ENCODE assay signal across 11 mouse cellular contexts in genomic region chr11:68706524-68707429, GRCm38 (mm10). TPM values are rescaled to one million over a fixed set of nuclear protein-coding genes. Genes with fewer than 3 reads are reported as not detected.
DNase-seq lines count a peak whose midpoint lies in the region; ATAC-seq and TF ChIP-seq lines count a peak whose summit lies in the region.
"Had no signal": no experiment of that assay in that cellular context is flagged by ENCODE, and none has a peak within 500 bp of the region (broad histone marks: within the 10 kb centered on the region; RNA-seq: fewer than 3 reads in every experiment).

No protein-coding gene starts in this region.

- 68% methylated on average over 9 of the region's 9 CpGs for WGBS in hindbrain, embryonic 13.5 days
- 79% methylated on average over 9 of the region's 9 CpGs for WGBS in hindbrain, embryonic 11.5 days
- WGBS in intestine, embryonic 16.5 days, result 64% methylated on average over 9 of the region's 9 CpGs

- peaks cover 18% of the 10 kb centered on the region for H3K4me1 ChIP-seq in hindbrain, embryonic 13.5 days (replicated peaks)
- H3K4me1 ChIP-seq in hindbrain, embryonic 11.5 days (replicated peaks; ENCODE audit: control insufficient read depth, insufficient read depth, low read length), result no peaks in the 10 kb centered on the region
- H3K4me1 ChIP-seq in MEL (ENCODE audit: control insufficient read depth in 1 of 2, insufficient read depth in 2 of 2, low read length in 2 of 2), result peaks cover 14 to 24% of the 10 kb centered on the region in 2 experiments
- H3K4me1 ChIP-seq in intestine, embryonic 16.5 days (ENCODE audit: control insufficient read depth, insufficient read depth, low read length), result no peaks in the 10 kb centered on the region

- no peak for TF ChIP-seq RAD21 in MEL (IDR thresholded peaks at IDR 0.05; ENCODE audit: low read depth, low read length)

- no peaks in the 10 kb centered on the region for H3K27me3 ChIP-seq in hindbrain, embryonic 13.5 days
- H3K27me3 ChIP-seq in hindbrain, embryonic 11.5 days (ENCODE audit: control insufficient read depth, insufficient read depth, low read length), result no peaks in the 10 kb centered on the region
- no peaks in the 10 kb centered on the region for H3K27me3 ChIP-seq in MEL (ENCODE audit: control insufficient read depth in 1 of 2, insufficient read depth in 2 of 2, low read length in 2 of 2)
- H3K27me3 ChIP-seq in intestine, embryonic 16.5 days (replicated peaks; ENCODE audit: control insufficient read depth, insufficient read depth, low read length), result no peaks in the 10 kb centered on the region
- H3K27me3 ChIP-seq: embryonic facial prominence, embryonic 13.5 days had no signal

- DNase-seq in hindbrain, embryonic 11.5 days (ENCODE audit: low spot score), result no peak
- peak; percentile 39 for DNase-seq in MEL (ENCODE audit: low read depth, low spot score)
- no peak for DNase-seq in left cerebral cortex, adult 11 months (ENCODE audit: low spot score)
- DNase-seq in urinary bladder, postnatal 36 days (ENCODE audit: low spot score in 2 of 2), result no peak
- DNase-seq: thymus, postnatal 4 days had no signal

- no peak for TF ChIP-seq POLR2A in MEL (IDR thresholded peaks at IDR 0.05; ENCODE audit: control insufficient read depth in 1 of 2, insufficient read depth in 1 of 2, low read depth in 1 of 2, low read length in 2 of 2, poor library complexity in 1 of 2)

- peaks cover 38% of the 10 kb centered on the region for H3K36me3 ChIP-seq in hindbrain, embryonic 13.5 days
- peaks cover 8% of the 10 kb centered on the region for H3K36me3 ChIP-seq in hindbrain, embryonic 11.5 days (ENCODE audit: control insufficient read depth, insufficient read depth, low read length)
- peaks cover 20 to 36% of the 10 kb centered on the region in 2 experiments for H3K36me3 ChIP-seq in MEL (ENCODE audit: control insufficient read depth in 1 of 2, insufficient read depth in 2 of 2, low read length in 2 of 2)
- peaks cover 13% of the 10 kb centered on the region for H3K36me3 ChIP-seq in intestine, embryonic 16.5 days (ENCODE audit: control insufficient read depth, insufficient read depth, low read length)

- peak overlapping the region; percentile 58 for H3K27ac ChIP-seq in hindbrain, embryonic 13.5 days
- no peak overlapping the region for H3K27ac ChIP-seq in hindbrain, embryonic 11.5 days (ENCODE audit: low read depth, low read length)
- H3K27ac ChIP-seq in MEL (ENCODE audit: control insufficient read depth, low read depth, low read length), result no peak overlapping the region
- H3K27ac ChIP-seq in intestine, embryonic 16.5 days (ENCODE audit: low read length), result no peak overlapping the region
- H3K27ac ChIP-seq: embryonic facial prominence, embryonic 13.5 days had no signal

- peaks cover 43% of the 10 kb centered on the region for H3K79me2 ChIP-seq in MEL (ENCODE audit: control insufficient read depth, insufficient read depth, low read length, poor library complexity)

- H3K9me3 ChIP-seq in hindbrain, embryonic 13.5 days, result no peaks in the 10 kb centered on the region
- H3K9me3 ChIP-seq in hindbrain, embryonic 11.5 days (ENCODE audit: control insufficient read depth, low read length), result no peaks in the 10 kb centered on the region
- no peaks in the 10 kb centered on the region for H3K9me3 ChIP-seq in MEL (replicated peaks; ENCODE audit: insufficient read depth, low read length)
- no peaks in the 10 kb centered on the region for H3K9me3 ChIP-seq in intestine, embryonic 16.5 days (ENCODE audit: control insufficient read depth, low read length)

- H3K9ac ChIP-seq in hindbrain, embryonic 13.5 days, result no peak overlapping the region
- H3K9ac ChIP-seq in hindbrain, embryonic 11.5 days (ENCODE audit: low read depth, low read length), result no peak overlapping the region
- no peak overlapping the region for H3K9ac ChIP-seq in MEL (ENCODE audit: control insufficient read depth, low read depth, low read length, poor library complexity, severe bottlenecking)
- H3K9ac ChIP-seq in intestine, embryonic 16.5 days (ENCODE audit: low read depth, low read length), result no peak overlapping the region
- H3K9ac ChIP-seq: embryonic facial prominence, embryonic 13.5 days had no signal

- no peak for TF ChIP-seq EP300 in MEL (IDR thresholded peaks at IDR 0.05; ENCODE audit: low read depth in 1 of 2, low read length in 2 of 2)

- H3K4me3 ChIP-seq in hindbrain, embryonic 13.5 days, result no peak overlapping the region
- no peak overlapping the region for H3K4me3 ChIP-seq in hindbrain, embryonic 11.5 days (ENCODE audit: low read depth, low read length)
- no peak overlapping the region for H3K4me3 ChIP-seq in MEL (ENCODE audit: control insufficient read depth in 1 of 2, insufficient read depth in 1 of 2, low read depth in 2 of 2, low read length in 2 of 2)
- no peak overlapping the region for H3K4me3 ChIP-seq in intestine, embryonic 16.5 days (ENCODE audit: low read length)
- H3K4me3 ChIP-seq: embryonic facial prominence, embryonic 13.5 days had no signal

- no peak for TF ChIP-seq CTCF in MEL (IDR thresholded peaks at IDR 0.05 in 2 of 3, conservative IDR thresholded peaks at IDR 0.05 in 1 of 3; ENCODE audit: control insufficient read depth in 1 of 3, insufficient read depth in 1 of 3, low read depth in 2 of 3, low read length in 3 of 3, poor library complexity in 1 of 3, severe bottlenecking in 1 of 3)

- no peak for ATAC-seq in hindbrain, embryonic 13.5 days (ENCODE audit: low FRiP score)
- ATAC-seq in hindbrain, embryonic 11.5 days (ENCODE audit: low FRiP score), result no peak
- ATAC-seq in common myeloid progenitor, adult 5-6 weeks (replicated peaks; ENCODE audit: low read depth, poor library complexity, severe bottlenecking), result peak; percentile 72
- peak; percentile 55 for ATAC-seq in megakaryocyte progenitor cell, adult 5-6 weeks (replicated peaks; ENCODE audit: poor library complexity)
- ATAC-seq in intestine, embryonic 16.5 days, result no peak

- H3K4me2 ChIP-seq in hindbrain, embryonic 13.5 days, result peak overlapping the region; percentile 3; the same call in 1 of the 2 replicates
- no peak overlapping the region for H3K4me2 ChIP-seq in hindbrain, embryonic 11.5 days (replicated peaks; ENCODE audit: low read depth, low read length)
- H3K4me2 ChIP-seq in intestine, embryonic 16.5 days (ENCODE audit: low read depth, low read length), result no peak overlapping the region
- H3K4me2 ChIP-seq: embryonic facial prominence, embryonic 13.5 days had no signal

TF ChIP-seq in MEL, 35 proteins besides CTCF, POLR2A, EP300 and RAD21:
- no peak for TF ChIP-seq TAL1 (IDR thresholded peaks at IDR 0.05; ENCODE audit: low read length)

RNA-seq across cellular contexts. Expression of gene Myh10, which starts 15.4 kb away (rescaled TPM):
- polyA plus RNA-seq in hindbrain, embryonic 13.5 days (2015; fragmentation: Nextera tagmentation; extraction: Ambion mirVana), result 93.4 and 98.3 TPM in 2 replicates
- 131 and 140 TPM in 2 replicates for polyA plus RNA-seq in hindbrain, embryonic 11.5 days (2014; fragmentation: Nextera tagmentation; extraction: Ambion mirVana)
- total RNA-seq in MEL (2012; rRNA removed), result 127 and 138 TPM in 2 replicates
- polyA plus RNA-seq in MEL (2012; ENCODE audit: insufficient read depth in 1 of 2, insufficient read length in 2 of 2, low read depth in 1 of 2, low replicate concordance in 2 of 2, missing spikeins in 1 of 2), result 100 to 1,000 TPM in 1 of 2 experiments, 10 to 100 TPM in 1; 99.3 to 187 TPM
- total RNA-seq in common myeloid progenitor, adult 5-6 weeks (2017), result 20.8 and 22.3 TPM in 2 replicates
- 6.0 and 8.4 TPM in 2 replicates for total RNA-seq in megakaryocyte progenitor cell, adult 5-6 weeks (2015)
- 3.9 and 6.5 TPM in 2 replicates for total RNA-seq in megakaryocyte progenitor cell, adult 5-6 weeks (2017)
- polyA plus RNA-seq in intestine, embryonic 16.5 days (2015; fragmentation: Nextera tagmentation; extraction: Ambion mirVana), result 49.5 and 50.1 TPM in 2 replicates
- total RNA-seq: neutrophil, adult 5-6 weeks had no signal

Comparison
In these comparisons a context has a peak if more than half of its experiments do, and no peak if none do; other contexts are left out.
1. ATAC-seq: peak in common myeloid progenitor, adult 5-6 weeks (single experiment) and megakaryocyte progenitor cell, adult 5-6 weeks (single experiment); none in hindbrain, embryonic 13.5 days (single experiment), hindbrain, embryonic 11.5 days (single experiment) and intestine, embryonic 16.5 days (single experiment).